Mouse (Mus musculus): ENCODE measurements at regions not wholly inside any gene's neighbourhood (a gene's known extent, or its start where the extent isn't known, plus 50 kb on each side); places are given as distances from the start of the nearest gene placed in this dataset.

GRCm38 (mm10) chr13:97640236-97640635, 120.2 kb downstream of the Gm10260 start:
- TF ChIP-seq POLR2A (IDR thresholded peaks at IDR 0.05; ENCODE audit: low read depth, low read length) = no peak
- no peak for TF ChIP-seq CTCF (IDR thresholded peaks at IDR 0.05; ENCODE audit: extremely low read depth, insufficient read depth, insufficient read length, insufficient replicate concordance)
